Mouse (Mus musculus) CD8-positive naive resting alpha-beta T cell, adult 2 months (primary cell): Measurements from ENCODE around the gene Nptx1.

Experiments used
- DNase-seq, 2 experiments: peaks; one replicate each; pipeline ENCODE4 v3.0.0; 2022; ENCODE audit warnings: low read depth in 2 of 2, low spot score in 2 of 2

Nptx1 gene

GRCm38 (mm10) chr11:119547183-119547921 lies at the start of gene Nptx1:
Gene Nptx1 (minus strand): TSS chr11:119547753.
- DNase-seq = peak in 1 of 2 experiments; percentile 6

GRCm38 (mm10) chr11:119593966-119594365 lies 46.4 kb upstream of the Nptx1 start:
- DNase-seq = no peak

- no peak for DNase-seq
Observed at GRCm38 (mm10) chr11:119589242-119589641, 41.7 kb upstream of the Nptx1 start.

GRCm38 (mm10) chr11:119587112-119587511 lies 39.6 kb upstream of the Nptx1 start:
- DNase-seq = no peak

- no peak for DNase-seq
Observed at GRCm38 (mm10) chr11:119586511-119586910, 39.0 kb upstream of the Nptx1 start.

- no peak for DNase-seq
Observed at GRCm38 (mm10) chr11:119577721-119578120, 30.2 kb upstream of the Nptx1 start.

GRCm38 (mm10) chr11:119576855-119577254 lies 29.3 kb upstream of the Nptx1 start:
- DNase-seq = no peak

- no peak for DNase-seq
Observed at GRCm38 (mm10) chr11:119572316-119573010, 24.9 kb upstream of the Nptx1 start.

GRCm38 (mm10) chr11:119566188-119566587 lies 18.6 kb upstream of the Nptx1 start:
- DNase-seq = no peak

- no peak for DNase-seq
Observed at GRCm38 (mm10) chr11:119565684-119566083, 18.1 kb upstream of the Nptx1 start.

GRCm38 (mm10) chr11:119565021-119565420 lies 17.5 kb upstream of the Nptx1 start:
- no peak for DNase-seq

- no peak for DNase-seq
Observed at GRCm38 (mm10) chr11:119564383-119564782, 16.8 kb upstream of the Nptx1 start.

- DNase-seq = no peak
Observed at GRCm38 (mm10) chr11:119563166-119563565, 15.6 kb upstream of the Nptx1 start.

GRCm38 (mm10) chr11:119562286-119562685 lies 14.7 kb upstream of the Nptx1 start:
- no peak for DNase-seq

GRCm38 (mm10) chr11:119558870-119559610 lies 11.5 kb upstream of the Nptx1 start:
- DNase-seq = no peak

- DNase-seq = no peak
Observed at GRCm38 (mm10) chr11:119557940-119558869, 10.7 kb upstream of the Nptx1 start.

GRCm38 (mm10) chr11:119555170-119555569 lies 7.6 kb upstream of the Nptx1 start:
- DNase-seq = no peak

GRCm38 (mm10) chr11:119554706-119555105 lies 7.2 kb upstream of the Nptx1 start:
- no peak for DNase-seq

- DNase-seq = no peak
Observed at GRCm38 (mm10) chr11:119552902-119553802, 5.6 kb upstream of the Nptx1 start.

GRCm38 (mm10) chr11:119552301-119552700 lies 4.7 kb upstream of the Nptx1 start:
- no peak for DNase-seq
